Mouse (Mus musculus) forebrain, embryonic 11.5 days (tissue): ENCODE measurements at regions not wholly inside any gene's neighbourhood (a gene's known extent, or its start where the extent isn't known, plus 50 kb on each side); places are given as distances from the start of the nearest gene placed in this dataset.

Experiments
- ATAC-seq: fragments of 200-750 bp; cut with Nextera tagmentation; replicated peaks from 2 replicates; pipeline ENCODE4 v1.8.0; 2017; ENCODE audit warnings: moderate TSS enrichment; ENCODE audit not compliant: low FRiP score
- DNase-seq: peaks from one replicate; pipeline ENCODE4 v3.0.0-alpha.2; 2017; ENCODE audit warnings: low spot score
- H3K27ac ChIP-seq: fragments of 300-500 bp; sonication (generic); 2 replicates; pipeline ENCODE4 v1.5.1; 2014; ENCODE audit warnings: low read depth, low read length
- H3K27me3 ChIP-seq: fragments of 300-500 bp; sonication (generic); 2 replicates; pipeline ENCODE4 v1.6.1; 2014; ENCODE audit warnings: mild to moderate bottlenecking, low read length, mixed read lengths; ENCODE audit not compliant: control insufficient read depth, insufficient read depth
- H3K36me3 ChIP-seq: fragments of 300-500 bp; sonication (generic); 2 replicates; pipeline ENCODE4 v1.6.1; 2014; ENCODE audit warnings: mild to moderate bottlenecking, low read length, moderate library complexity, mixed read lengths; ENCODE audit not compliant: control insufficient read depth, insufficient read depth
- H3K4me1 ChIP-seq: fragments of 300-500 bp; sonication (generic); replicated peaks from 2 replicates; pipeline ENCODE4 v1.6.1; 2014; ENCODE audit warnings: low read length, mixed read lengths; ENCODE audit not compliant: control insufficient read depth, insufficient read depth
- H3K4me2 ChIP-seq: fragments of 300-500 bp; sonication (generic); 2 replicates; pipeline ENCODE4 v1.6.1; 2014; ENCODE audit warnings: low read depth, mild to moderate bottlenecking, low read length, moderate library complexity, mixed read lengths; ENCODE audit not compliant: severe bottlenecking
- H3K4me3 ChIP-seq: fragments of 300-500 bp; sonication (generic); 2 replicates; pipeline ENCODE4 v1.5.1; 2014; ENCODE audit warnings: low read depth, low read length
- H3K9ac ChIP-seq: fragments of 300-500 bp; sonication (generic); 2 replicates; pipeline ENCODE4 v1.6.1; 2014; ENCODE audit warnings: low read length
- H3K9me3 ChIP-seq: fragments of 300-500 bp; sonication (generic); 2 replicates; pipeline ENCODE4 v1.6.1; 2016; ENCODE audit warnings: low read length, mixed read lengths; ENCODE audit not compliant: control insufficient read depth
- WGBS: fragments of 180-500 bp; shearing (Covaris S2); extraction: QIAGEN DNeasy Blood & Tissue Kit; methylation state at CpG from one replicate; pipeline ENCODE4 v1.1.7; 2014; 5-methylcytosine and 5-hydroxymethylcytosine counted together

GRCm38 (mm10) chr11:90126289-90126688 lies 61.2 kb upstream of the Gm45716 start:
- ATAC-seq, result no peak
- DNase-seq, result no peak
- WGBS, result 89% methylated on average over 4 of the region's 4 CpGs
- Histone ChIP-seq H3K27ac (no peak overlapping the region), H3K4me1 (peaks cover 7% of the 10 kb centered on the region; the same call in 1 of the 2 replicates), H3K9ac (no peak overlapping the region), H3K9me3 (no peaks in the 10 kb centered on the region), H3K4me3 (no peak overlapping the region), H3K36me3 (no peaks in the 10 kb centered on the region), H3K4me2 (no peak overlapping the region), H3K27me3 (no peaks in the 10 kb centered on the region)

DNA sequence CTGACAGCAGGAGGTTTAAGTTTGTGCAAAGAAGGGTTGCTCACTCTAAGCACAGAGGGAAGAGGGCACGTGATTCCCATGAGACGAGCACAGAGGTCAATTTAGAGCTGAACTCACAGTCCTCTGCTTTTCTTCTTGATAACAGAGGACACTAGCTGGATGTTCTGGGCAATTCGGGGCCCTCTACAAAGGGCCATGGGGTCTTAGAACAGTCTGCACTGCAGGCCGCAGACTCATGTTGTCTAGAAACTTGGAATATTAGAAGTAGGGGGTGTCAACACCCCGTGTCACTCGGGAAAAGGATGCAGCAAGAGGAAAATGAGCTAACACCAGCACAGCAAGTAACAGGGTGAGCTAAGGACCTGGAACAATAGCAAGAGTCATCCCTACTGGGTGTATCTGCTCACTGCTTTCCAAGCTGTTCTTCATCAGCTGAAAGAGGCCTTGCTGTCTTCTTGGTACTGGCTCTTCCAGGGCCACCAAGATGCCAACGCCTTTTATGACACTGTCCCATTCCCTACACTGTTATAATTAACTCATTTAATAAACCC lies 58.5 kb upstream of the Gm45716 start:
- Histone ChIP-seq H3K27ac (no peak overlapping the region), H3K4me3 (no peak overlapping the region), H3K4me2 (no peak overlapping the region), H3K9ac (no peak overlapping the region), H3K9me3 (no peaks in the 10 kb centered on the region), H3K27me3 (no peaks in the 10 kb centered on the region), H3K36me3 (no peaks in the 10 kb centered on the region), H3K4me1 (peaks cover 7% of the 10 kb centered on the region; the same call in 1 of the 2 replicates)
- ATAC-seq (no peak), DNase-seq (no peak)
- WGBS, result 81% methylated on average over 7 of the region's 7 CpGs

- no peaks in the 10 kb centered on the region for H3K27me3 ChIP-seq
- no peak overlapping the region for H3K4me2 ChIP-seq
- no peak overlapping the region for H3K27ac ChIP-seq
- H3K36me3 ChIP-seq, result no peaks in the 10 kb centered on the region
- peaks cover 7% of the 10 kb centered on the region; the same call in 1 of the 2 replicates for H3K4me1 ChIP-seq
- WGBS, result 48% methylated on average over 12 of the region's 12 CpGs
- no peak overlapping the region for H3K9ac ChIP-seq
- no peak for DNase-seq
- ATAC-seq, result no peak
- no peaks in the 10 kb centered on the region for H3K9me3 ChIP-seq
- no peak overlapping the region for H3K4me3 ChIP-seq
Observed at GRCm38 (mm10) chr11:90129793-90130624, 57.5 kb upstream of the Gm45716 start.

GRCm38 (mm10) chr11:90130635-90131034 lies 56.8 kb upstream of the Gm45716 start:
- Histone ChIP-seq H3K27ac (no peak overlapping the region), H3K9ac (no peak overlapping the region), H3K4me1 (peaks cover 7% of the 10 kb centered on the region; the same call in 1 of the 2 replicates), H3K4me2 (no peak overlapping the region), H3K9me3 (no peaks in the 10 kb centered on the region; the same call in 1 of the 2 replicates), H3K27me3 (no peaks in the 10 kb centered on the region), H3K36me3 (no peaks in the 10 kb centered on the region), H3K4me3 (no peak overlapping the region)
- WGBS, result 0% methylated on average over 1 of the region's 1 CpGs
- no peak for ATAC-seq
- DNase-seq, result no peak

DNA sequence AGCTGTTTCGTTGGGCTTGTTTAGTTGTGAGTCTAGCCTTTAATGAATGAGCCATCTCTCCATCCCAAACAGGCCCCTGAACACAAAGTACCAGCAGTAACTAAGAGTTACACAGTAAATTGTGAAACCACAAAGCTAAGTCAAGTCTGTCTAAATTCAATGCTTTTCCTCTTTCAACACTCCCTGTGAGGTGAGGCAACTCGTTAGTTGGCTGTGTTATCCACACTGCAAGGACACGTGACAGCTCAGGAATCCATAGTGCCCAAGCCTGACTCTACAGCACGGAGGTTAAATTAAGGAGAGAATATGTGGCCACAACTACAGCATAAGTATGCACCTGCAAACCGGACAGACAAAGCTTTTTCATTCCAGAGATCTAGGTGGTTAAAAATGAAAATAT lies 54.9 kb upstream of the Gm45716 start:
- Histone ChIP-seq H3K4me2 (no peak overlapping the region), H3K4me3 (no peak overlapping the region), H3K27ac (no peak overlapping the region), H3K9me3 (no peaks in the 10 kb centered on the region; the same call in 1 of the 2 replicates), H3K9ac (no peak overlapping the region), H3K36me3 (no peaks in the 10 kb centered on the region), H3K4me1 (peaks cover 7% of the 10 kb centered on the region; the same call in 1 of the 2 replicates), H3K27me3 (no peaks in the 10 kb centered on the region)
- ATAC-seq (no peak), DNase-seq (no peak)
- WGBS, result 65% methylated on average over 5 of the region's 5 CpGs

- DNase-seq (no peak), ATAC-seq (no peak)
- Histone ChIP-seq H3K4me3 (no peak overlapping the region), H3K4me2 (no peak overlapping the region), H3K9me3 (no peaks in the 10 kb centered on the region; the same call in 1 of the 2 replicates), H3K27me3 (no peaks in the 10 kb centered on the region), H3K27ac (no peak overlapping the region), H3K36me3 (no peaks in the 10 kb centered on the region), H3K4me1 (no peaks in the 10 kb centered on the region), H3K9ac (no peak overlapping the region)
- 89% methylated on average over 7 of the region's 7 CpGs for WGBS
Observed at GRCm38 (mm10) chr11:90136307-90136706, 51.2 kb upstream of the Gm45716 start.
